38 mouse cellular contexts compared by ENCODE assay signal in the genomic region with DNA sequence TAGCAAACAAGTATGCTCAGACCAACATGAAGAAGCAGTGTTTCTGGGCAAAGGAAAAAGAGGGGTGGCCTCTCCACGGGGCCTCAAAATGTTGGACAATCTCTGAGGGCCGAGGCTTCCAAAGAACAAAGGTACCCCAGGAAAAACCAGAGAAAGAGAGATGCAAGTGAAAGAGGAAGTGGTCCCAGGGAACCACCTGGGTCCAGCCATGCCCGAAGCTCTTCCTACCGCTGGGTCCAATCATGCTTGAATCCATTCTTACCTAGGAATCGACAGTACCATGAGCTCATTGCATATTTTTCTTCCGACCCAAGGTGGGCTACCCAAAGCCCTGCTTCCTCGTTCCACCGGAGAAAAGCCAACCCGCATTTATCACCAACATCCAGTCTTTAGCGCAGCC. TPM values are rescaled to one million over a fixed set of nuclear protein-coding genes. Genes with fewer than 3 reads are reported as not detected.
"Had no signal": no experiment of that assay in that cellular context is flagged by ENCODE, and none has a peak within 500 bp of the region (broad histone marks: within the 10 kb centered on the region; RNA-seq: fewer than 3 reads in every experiment).

No protein-coding gene starts in this region.

- H3K4me1 ChIP-seq: heart, embryonic 12.5 days had no signal

- H3K4me3 ChIP-seq: heart, embryonic 10.5 days; heart, embryonic 12.5 days; heart, embryonic 13.5 days; heart, embryonic 15.5 days; hindbrain, embryonic 10.5 days; hindbrain, embryonic 12.5 days; hindbrain, embryonic 13.5 days; hindbrain, embryonic 15.5 days; intestine, embryonic 15.5 days; kidney, embryonic 15.5 days; layer of hippocampus, adult 2 months; left cerebral cortex, adult 2 months had no signal

- H3K9ac ChIP-seq: heart, embryonic 12.5 days; heart, embryonic 13.5 days; heart, embryonic 15.5 days; hindbrain, embryonic 12.5 days; hindbrain, embryonic 13.5 days; hindbrain, embryonic 14.5 days; hindbrain, embryonic 15.5 days; intestine, embryonic 15.5 days; kidney, embryonic 15.5 days had no signal

- ATAC-seq: hindbrain, embryonic 16.5 days; hindbrain, postnatal 0 days; intestine, embryonic 15.5 days; intestine, embryonic 16.5 days; intestine, postnatal 0 days had no signal

- H3K4me2 ChIP-seq: heart, embryonic 11.5 days; heart, embryonic 12.5 days; heart, embryonic 13.5 days; heart, embryonic 15.5 days; hindbrain, embryonic 12.5 days; hindbrain, embryonic 13.5 days; hindbrain, embryonic 14.5 days; hindbrain, embryonic 15.5 days; intestine, embryonic 15.5 days; kidney, embryonic 15.5 days had no signal

- H3K27ac ChIP-seq: heart, embryonic 10.5 days; heart, embryonic 13.5 days; heart, embryonic 15.5 days; hindbrain, embryonic 10.5 days; hindbrain, embryonic 12.5 days; hindbrain, embryonic 13.5 days; hindbrain, embryonic 14.5 days; hindbrain, embryonic 15.5 days; hindbrain, postnatal 0 days; intestine, embryonic 15.5 days; kidney, embryonic 15.5 days; kidney, postnatal 0 days; layer of hippocampus, adult 2 months; left cerebral cortex, adult 2 months had no signal

- DNase-seq: heart, postnatal 10 days; heart, postnatal 14 days; heart, postnatal 36 days; heart, postnatal 4 days; kidney, adult 11 months; kidney, adult 18-20 months; kidney, adult 2 months; kidney, adult 8-10 months; kidney, adult 9 months; kidney, postnatal 10 days; kidney, postnatal 14 days; kidney, postnatal 25 days; kidney, postnatal 36 days; kidney, postnatal 4 days; layer of hippocampus, adult 9-11 months; layer of hippocampus, postnatal 36 days had no signal

- H3K36me3 ChIP-seq: heart, embryonic 10.5 days; heart, embryonic 12.5 days; heart, embryonic 13.5 days; heart, embryonic 15.5 days; hindbrain, embryonic 10.5 days; hindbrain, embryonic 12.5 days; hindbrain, embryonic 13.5 days; hindbrain, embryonic 15.5 days; intestine, embryonic 15.5 days; kidney, embryonic 15.5 days had no signal

- H3K9me3 ChIP-seq: heart, embryonic 10.5 days; heart, embryonic 12.5 days; heart, embryonic 13.5 days; heart, embryonic 15.5 days; hindbrain, embryonic 10.5 days; hindbrain, embryonic 12.5 days; hindbrain, embryonic 13.5 days; hindbrain, embryonic 15.5 days; intestine, embryonic 15.5 days; kidney, embryonic 15.5 days had no signal

RNA-seq across cellular contexts. Expression of a gene that starts 36.1 kb away (rescaled TPM):
- total RNA-seq: heart, postnatal 25 days; heart, postnatal 36 days; heart, postnatal 4 days; hematopoietic stem cell, adult 5-6 weeks had no signal
- polyA plus RNA-seq: heart, embryonic 11.5 days; heart, postnatal 0 days had no signal
